Mouse (Mus musculus): ENCODE data around the gene Gpr1. TPM values are rescaled to one million over a fixed set of nuclear protein-coding genes. Genes with fewer than 3 reads are reported as not detected.
"Not testable (repeated sequence)": the region's sequence is repeated elsewhere in the genome, so short reads cannot be mapped to it uniquely, and the experiment has no call there.

Gpr1 gene
- total RNA-seq, 2 experiments from 2014 or later = 0.34 to 0.94 TPM

GRCm38 (mm10) chr1:63185430-63185829 lies 28.9 kb downstream of the Gpr1 start:
- intact Hi-C loops (cut with DNase I) = loop anchor here (10.0 kb wide), 1 partner anchor 269 kb away; no protein-coding TSS in a partner anchor

GRCm38 (mm10) chr1:63182636-63183270 lies 31.6 kb downstream of the Gpr1 start:
- intact Hi-C loops (cut with DNase I) = loop anchor here (5.0 to 10.0 kb wide), 3 partner anchors 70 to 272 kb away; partner anchors contain the start of gene Zdbf2
- DNase-seq (ENCODE audit: extremely low spot score in 1 of 2, low spot score in 2 of 2) = peak; percentile 46 to 53

More at GRCm38 (mm10) chr1:63185430-63185829, 28.9 kb downstream of the Gpr1 start:
- not testable (repeated sequence) for DNase-seq (ENCODE audit: extremely low spot score in 1 of 2, low spot score in 2 of 2)

- intact Hi-C loops (cut with DNase I) = loop anchor here (5.0 to 10.0 kb wide), 3 partner anchors 70 to 273 kb away; partner anchors contain the start of gene Zdbf2
- peak; percentile 26 to 62 for DNase-seq (ENCODE audit: extremely low spot score in 1 of 2, low spot score in 2 of 2)
Observed at GRCm38 (mm10) chr1:63182212-63182611, 32.1 kb downstream of the Gpr1 start.

- no peak for DNase-seq (ENCODE audit: extremely low spot score in 1 of 2, low spot score in 2 of 2)
- intact Hi-C loops (cut with DNase I) = loop anchor here (5.0 to 10.0 kb wide), 3 partner anchors 71 to 273 kb away; partner anchors contain the start of gene Zdbf2
Observed at GRCm38 (mm10) chr1:63181480-63181879, 32.9 kb downstream of the Gpr1 start.

GRCm38 (mm10) chr1:63181019-63181418 lies 33.3 kb downstream of the Gpr1 start:
- peak; percentile 88 to 92 for DNase-seq (ENCODE audit: extremely low spot score in 1 of 2, low spot score in 2 of 2)
- intact Hi-C loops (cut with DNase I) = loop anchor here (5.0 to 10.0 kb wide), 3 partner anchors 71 to 274 kb away; partner anchors contain the start of gene Zdbf2

GRCm38 (mm10) chr1:63180575-63180974 lies 33.8 kb downstream of the Gpr1 start:
- intact Hi-C loops (cut with DNase I) = loop anchor here (5.0 to 10.0 kb wide), 3 partner anchors 72 to 274 kb away; partner anchors contain the start of gene Zdbf2
- DNase-seq (ENCODE audit: extremely low spot score in 1 of 2, low spot score in 2 of 2) = not testable (repeated sequence)

- no peak for DNase-seq (ENCODE audit: extremely low spot score in 1 of 2, low spot score in 2 of 2)
- intact Hi-C loops (cut with DNase I) = loop anchor here (5.0 to 10.0 kb wide), 3 partner anchors 72 to 275 kb away; partner anchors contain the start of gene Zdbf2
Observed at GRCm38 (mm10) chr1:63180122-63180521, 34.2 kb downstream of the Gpr1 start.

GRCm38 (mm10) chr1:63178308-63178707 lies 36.0 kb downstream of the Gpr1 start:
- DNase-seq (ENCODE audit: extremely low spot score in 1 of 2, low spot score in 2 of 2) = no peak
- intact Hi-C loops (cut with DNase I) = no loop called here

GRCm38 (mm10) chr1:63176604-63177421 lies 37.5 kb downstream of the Gpr1 start, which contains the start of the genes Eef1b2 and Ndufs1:
Eef1b2 (plus strand) TSS chr1:63176825.
Ndufs1 (minus strand) TSS chr1:63176833.
- intact Hi-C loops (cut with DNase I) = no loop called here
- peak; percentile 98 to 99 for DNase-seq (ENCODE audit: extremely low spot score in 1 of 2, low spot score in 2 of 2)

GRCm38 (mm10) chr1:63176259-63176603 lies 38.1 kb downstream of the Gpr1 start:
- no peak for DNase-seq (ENCODE audit: extremely low spot score in 1 of 2, low spot score in 2 of 2)
- intact Hi-C loops (cut with DNase I) = no loop called here

- intact Hi-C loops (cut with DNase I) = no loop called here
- peak in 1 of 2 experiments; percentile 28 for DNase-seq (ENCODE audit: extremely low spot score in 1 of 2, low spot score in 2 of 2)
Observed at GRCm38 (mm10) chr1:63175853-63176252, 38.5 kb downstream of the Gpr1 start.

GRCm38 (mm10) chr1:63168638-63169037 lies 45.7 kb downstream of the Gpr1 start:
- no peak for DNase-seq (ENCODE audit: extremely low spot score in 1 of 2, low spot score in 2 of 2)
- intact Hi-C loops (cut with DNase I) = no loop called here

GRCm38 (mm10) chr1:63140231-63140630 lies 74.1 kb downstream of the Gpr1 start:
- no peak for DNase-seq (ENCODE audit: extremely low spot score in 1 of 2, low spot score in 2 of 2)
- intact Hi-C loops (cut with DNase I) = no loop called here

- intact Hi-C loops (cut with DNase I); DNase-seq (ENCODE audit: extremely low spot score in 1 of 2, low spot score in 2 of 2): not testable (repeated sequence)
Observed at GRCm38 (mm10) chr1:63138586-63138985, 75.8 kb downstream of the Gpr1 start.

- DNase-seq (ENCODE audit: extremely low spot score in 1 of 2, low spot score in 2 of 2) = no peak
- intact Hi-C loops (cut with DNase I) = no loop called here
Observed at GRCm38 (mm10) chr1:63137971-63138370, 76.4 kb downstream of the Gpr1 start.

GRCm38 (mm10) chr1:63134530-63134929 lies 79.8 kb downstream of the Gpr1 start:
- no peak for DNase-seq (ENCODE audit: extremely low spot score in 1 of 2, low spot score in 2 of 2)
- intact Hi-C loops (cut with DNase I) = no loop called here

Data from left cerebral cortex, postnatal 10 days (tissue).